Mouse (Mus musculus): ENCODE results near the gene Rpl23.

DNA sequence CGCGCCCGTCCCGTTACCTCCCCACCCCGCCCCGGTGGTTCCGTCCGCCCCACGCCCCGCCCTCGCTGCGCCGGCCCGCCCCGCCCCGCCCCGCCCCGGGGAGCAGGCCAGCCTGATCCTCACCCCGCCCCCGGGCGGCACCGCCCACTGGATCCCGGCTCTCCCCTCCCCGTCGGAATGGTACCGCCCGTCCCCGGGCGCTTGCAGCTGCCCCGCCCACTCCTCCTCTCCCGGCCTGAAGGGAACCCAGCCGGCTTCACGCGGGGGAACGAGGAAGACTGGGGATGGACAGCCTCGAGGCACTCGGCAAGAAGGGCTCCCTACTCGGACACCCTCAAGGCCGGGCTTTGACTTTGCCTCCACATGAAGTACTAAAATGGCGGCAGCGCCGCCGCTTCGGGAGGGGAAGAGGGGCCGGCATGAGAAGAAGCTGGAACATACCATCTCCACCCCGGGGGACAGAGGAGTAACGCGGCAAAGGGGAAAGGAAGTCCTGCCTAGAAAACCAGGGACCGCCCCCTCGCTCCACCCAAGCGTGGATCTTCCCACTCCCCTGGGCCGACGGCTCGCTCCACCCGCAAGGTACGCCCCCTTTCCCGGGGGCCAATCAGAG lies 37.4 kb downstream of the Rpl23 start:
- TF ChIP-seq CTCF (IDR thresholded peaks at IDR 0.05; ENCODE audit: low read depth) (no peak), EP300 (optimal IDR thresholded peaks at IDR 0.05) (peak; percentile 44)
